Mouse (Mus musculus) MEL (cell line): ENCODE results near the gene Rilpl1. TPM values are rescaled to one million over a fixed set of nuclear protein-coding genes. Genes with fewer than 3 reads are reported as not detected.

ENCODE experiments used
- DNase-seq: peaks from one replicate; pipeline ENCODE4 v3.0.0; 2011; ENCODE audit warnings: low read depth, low spot score
- H3K27ac ChIP-seq: 2 replicates; pipeline ENCODE4 v1.5.1; 2012; ENCODE audit warnings: low read depth, mild to moderate bottlenecking, control low read depth, low read length, moderate library complexity; ENCODE audit not compliant: control insufficient read depth
- H3K27me3 ChIP-seq, 2 experiments: fragments of 150-350 bp in 1 of 2; sonication (generic) in 1 of 2; 2 replicates each; pipeline ENCODE4 v1.6.1; 2012; ENCODE audit warnings: low read length in 2 of 2, mild to moderate bottlenecking in 2 of 2, improper control_type of control experiment in 1 of 2, moderate library complexity in 1 of 2; ENCODE audit not compliant: insufficient read depth in 2 of 2, control insufficient read depth in 1 of 2
- H3K36me3 ChIP-seq, 2 experiments: 2 replicates each; pipeline ENCODE4 v1.6.1; 2012 to 2014; ENCODE audit warnings: low read length in 2 of 2, improper control_type of control experiment in 1 of 2, inconsistent platforms in 1 of 2, mild to moderate bottlenecking in 1 of 2; ENCODE audit not compliant: insufficient read depth in 2 of 2, control insufficient read depth in 1 of 2
- H3K4me1 ChIP-seq, 2 experiments: fragments of 150-350 bp in 1 of 2; sonication (generic) in 1 of 2; 2 replicates each; pipeline ENCODE4 v1.6.1; 2012; ENCODE audit warnings: low read length in 2 of 2, improper control_type of control experiment in 1 of 2, mild to moderate bottlenecking in 1 of 2; ENCODE audit not compliant: insufficient read depth in 2 of 2, control insufficient read depth in 1 of 2
- H3K4me3 ChIP-seq, 2 experiments: fragments of 150-350 bp in 1 of 2; sonication (generic) in 1 of 2; 2 replicates each; pipeline ENCODE4 v1.5.1; 2012; ENCODE audit warnings: low read depth in 2 of 2, low read length in 2 of 2, mild to moderate bottlenecking in 2 of 2, moderate library complexity in 2 of 2, control low read depth in 1 of 2, improper control_type of control experiment in 1 of 2; ENCODE audit not compliant: control insufficient read depth in 1 of 2, insufficient read depth in 1 of 2
- H3K79me2 ChIP-seq: 2 replicates; pipeline ENCODE4 v1.6.1; 2012; ENCODE audit warnings: mild to moderate bottlenecking, low read length, moderate library complexity; ENCODE audit not compliant: control insufficient read depth, poor library complexity, insufficient read depth
- H3K9ac ChIP-seq: 2 replicates; pipeline ENCODE4 v1.6.1; 2012; ENCODE audit warnings: low read depth, mild to moderate bottlenecking, control low read depth, low read length, moderate library complexity; ENCODE audit not compliant: control insufficient read depth, poor library complexity, severe bottlenecking
- H3K9me3 ChIP-seq: fragments of 150-350 bp; sonication (generic); replicated peaks from 2 replicates; pipeline ENCODE4 v1.6.1; 2012; ENCODE audit warnings: mild to moderate bottlenecking, low read length, improper control_type of control experiment, moderate library complexity; ENCODE audit not compliant: insufficient read depth
- BHLHE40 ChIP-seq: IDR thresholded peaks from 2 replicates; pipeline ENCODE4 v1.6.1; 2012; ENCODE audit warnings: low read depth, mild to moderate bottlenecking, inconsistent platforms, low read length, improper control_type of control experiment, borderline replicate concordance
- CTCF ChIP-seq, 3 experiments: IDR thresholded peaks in 2 of 3; conservative IDR thresholded peaks in 1 of 3; 2 replicates each; pipeline ENCODE4 v1.5.1; 2011 to 2012; ENCODE audit warnings: low read length in 3 of 3, low read depth in 2 of 3, mild to moderate bottlenecking in 2 of 3, improper control_type of control experiment in 1 of 3, inconsistent platforms in 1 of 3, mixed read lengths in 1 of 3, moderate library complexity in 1 of 3; ENCODE audit not compliant: control insufficient read depth in 1 of 3, insufficient read depth in 1 of 3, poor library complexity in 1 of 3, severe bottlenecking in 1 of 3
- EP300 ChIP-seq, 2 experiments: IDR thresholded peaks; 2 replicates each; pipeline ENCODE4 v1.6.1; 2011; ENCODE audit warnings: improper control_type of control experiment in 2 of 2, low read length in 2 of 2, low read depth in 1 of 2, mild to moderate bottlenecking in 1 of 2
- ETS1 ChIP-seq: IDR thresholded peaks from 2 replicates; pipeline ENCODE4 v1.6.1; 2012; ENCODE audit warnings: low read depth, mild to moderate bottlenecking, inconsistent platforms, low read length, improper control_type of control experiment, moderate library complexity
- HCFC1 ChIP-seq: IDR thresholded peaks from 2 replicates; pipeline ENCODE4 v1.6.1; 2012; ENCODE audit warnings: low read depth, mild to moderate bottlenecking, inconsistent platforms, low read length, improper control_type of control experiment, moderate library complexity
- JUND ChIP-seq: IDR thresholded peaks from 2 replicates; pipeline ENCODE4 v1.6.1; 2011; ENCODE audit warnings: low read depth, mild to moderate bottlenecking, improper control_type of control experiment, low read length
- KAT2A ChIP-seq: conservative IDR thresholded peaks from 2 replicates; pipeline ENCODE4 v1.6.1; 2012; ENCODE audit warnings: low read depth, low read length, improper control_type of control experiment, inconsistent platforms
- MAZ ChIP-seq: IDR thresholded peaks from 2 replicates; pipeline ENCODE4 v1.6.1; 2012; ENCODE audit warnings: low read depth, mild to moderate bottlenecking, inconsistent platforms, low read length, improper control_type of control experiment
- MEF2A ChIP-seq: IDR thresholded peaks from 2 replicates; pipeline ENCODE4 v1.6.1; 2014; ENCODE audit warnings: low read depth, mild to moderate bottlenecking, inconsistent platforms, low read length, improper control_type of control experiment; ENCODE audit not compliant: poor library complexity, insufficient replicate concordance, severe bottlenecking; ENCODE audit errors: extremely low read depth
- MXI1 ChIP-seq: IDR thresholded peaks from 2 replicates; pipeline ENCODE4 v1.6.1; 2011; ENCODE audit warnings: mild to moderate bottlenecking, low read depth, low read length, improper control_type of control experiment
- NRF1 ChIP-seq: IDR thresholded peaks from 2 replicates; pipeline ENCODE4 v1.6.1; 2014; ENCODE audit warnings: low read depth, mild to moderate bottlenecking, inconsistent platforms, low read length, improper control_type of control experiment, moderate library complexity; ENCODE audit not compliant: poor library complexity, insufficient read depth, severe bottlenecking
- POLR2A ChIP-seq, 2 experiments: IDR thresholded peaks; 2 replicates each; pipeline ENCODE4 v1.6.1; 2011 to 2012; ENCODE audit warnings: low read length in 2 of 2, mild to moderate bottlenecking in 2 of 2, control low read depth in 1 of 2, improper control_type of control experiment in 1 of 2, low read depth in 1 of 2, moderate library complexity in 1 of 2; ENCODE audit not compliant: control insufficient read depth in 1 of 2, insufficient read depth in 1 of 2, poor library complexity in 1 of 2
- RAD21 ChIP-seq: IDR thresholded peaks from 2 replicates; pipeline ENCODE4 v1.6.1; 2011; ENCODE audit warnings: mild to moderate bottlenecking, low read depth, low read length, improper control_type of control experiment
- RCOR1 ChIP-seq: IDR thresholded peaks from 2 replicates; pipeline ENCODE4 v1.6.1; 2012; ENCODE audit warnings: low read depth, mild to moderate bottlenecking, inconsistent platforms, low read length, improper control_type of control experiment
- SIN3A ChIP-seq: IDR thresholded peaks from 2 replicates; pipeline ENCODE4 v1.6.1; 2012; ENCODE audit warnings: low read length, improper control_type of control experiment, inconsistent platforms
- SMC3 ChIP-seq: IDR thresholded peaks from 2 replicates; pipeline ENCODE4 v1.6.1; 2011; ENCODE audit warnings: low read depth, low read length, improper control_type of control experiment
- TCF12 ChIP-seq: IDR thresholded peaks from 2 replicates; pipeline ENCODE4 v1.6.1; 2014; ENCODE audit warnings: low read depth, mild to moderate bottlenecking, inconsistent platforms, low read length, improper control_type of control experiment, moderate library complexity
- USF1 ChIP-seq: IDR thresholded peaks from 2 replicates; pipeline ENCODE4 v1.6.1; 2014; ENCODE audit warnings: low read depth, mild to moderate bottlenecking, inconsistent platforms, low read length, improper control_type of control experiment, moderate library complexity
- USF2 ChIP-seq, 2 experiments: IDR thresholded peaks; 2 replicates each; pipeline ENCODE4 v1.6.1; 2011 to 2012; ENCODE audit warnings: improper control_type of control experiment in 2 of 2, low read length in 2 of 2, borderline replicate concordance in 1 of 2, inconsistent platforms in 1 of 2, low read depth in 1 of 2, mild to moderate bottlenecking in 1 of 2; ENCODE audit not compliant: insufficient read depth in 1 of 2
- ZKSCAN1 ChIP-seq: IDR thresholded peaks from 2 replicates; pipeline ENCODE4 v1.6.1; 2012; ENCODE audit warnings: low read depth, mild to moderate bottlenecking, inconsistent platforms, low read length, improper control_type of control experiment, moderate library complexity
- ZMIZ1 ChIP-seq: IDR thresholded peaks from 2 replicates; pipeline ENCODE4 v1.6.1; 2012; ENCODE audit warnings: low read depth, mild to moderate bottlenecking, inconsistent platforms, low read length, improper control_type of control experiment, moderate library complexity
- polyA plus RNA-seq, 2 experiments: library from polyadenylated mRNA; stranded (reverse) in 1 of 2; unstranded in 1 of 2; fragments of >175 nt in 1 of 2; fragments of >200 nt in 1 of 2; gene quantifications; 2 replicates each; pipeline versions ENCODE4 v1.2.1 to v1.2.4; 2012; ENCODE audit warnings: low replicate concordance in 2 of 2, low read depth in 1 of 2; ENCODE audit not compliant: insufficient read length in 2 of 2, insufficient read depth in 1 of 2, missing spikeins in 1 of 2
- total RNA-seq: library from RNA; depleted of rRNA; stranded (reverse); fragments of 300-350 nt; gene quantifications from 2 replicates; pipeline ENCODE4 v1.2.3, GENCODE M21; 2012

Rilpl1 gene
- total and polyA plus RNA-seq, 3 experiments: 5.7 to 8.6 TPM; not detected in 1

- Histone ChIP-seq H3K79me2 (peaks cover 2% of the 10 kb centered on the region; the same call in 1 of the 2 replicates), H3K9ac (no peak overlapping the region), H3K36me3 (peaks cover 0 to 3% of the 10 kb centered on the region in 2 experiments; a peak in 2 of 4 replicates), H3K4me1 (peaks cover 5 to 9% of the 10 kb centered on the region in 2 experiments), H3K4me3 (no peak overlapping the region), H3K27ac (no peak overlapping the region), H3K27me3 (no peaks in the 10 kb centered on the region), H3K9me3 (no peaks in the 10 kb centered on the region)
- no peak for DNase-seq
- TF ChIP-seq USF1: no peak
Measured at GRCm38 (mm10) chr5:124529697-124530096, 1.5 kb downstream of the Rilpl1 start.

GRCm38 (mm10) chr5:124529191-124529651 is 2.0 kb downstream of the Rilpl1 start:
- Histone ChIP-seq H3K36me3 (no peaks in the 10 kb centered on the region), H3K4me1 (peaks cover 2 to 6% of the 10 kb centered on the region in 2 experiments; a peak in 3 of 4 replicates)
- TF ChIP-seq NRF1 (no peak), MXI1 (no peak), SMC3 (no peak), TCF12 (no peak), MEF2A (no peak), RCOR1 (no peak), MAZ (no peak)
- TF ChIP-seq, all 39 proteins: peak for 0
- Histone ChIP-seq H3K27ac (no peak overlapping the region), H3K79me2 (peaks cover 2% of the 10 kb centered on the region; the same call in 1 of the 2 replicates), H3K9ac (no peak overlapping the region), H3K27me3 (no peaks in the 10 kb centered on the region), H3K4me3 (no peak overlapping the region), H3K9me3 (no peaks in the 10 kb centered on the region)
- no peak for DNase-seq

- Histone ChIP-seq H3K27ac (no peak overlapping the region), H3K9ac (no peak overlapping the region), H3K79me2 (peaks cover 2% of the 10 kb centered on the region; the same call in 1 of the 2 replicates), H3K4me3 (no peak overlapping the region), H3K27me3 (no peaks in the 10 kb centered on the region), H3K4me1 (peaks cover 2 to 6% of the 10 kb centered on the region in 2 experiments; a peak in 3 of 4 replicates), H3K9me3 (no peaks in the 10 kb centered on the region), H3K36me3 (no peaks in the 10 kb centered on the region)
- TF ChIP-seq JUND (no peak), TCF12 (no peak), BHLHE40 (no peak), MAZ (no peak), RAD21 (no peak), USF1 (no peak), USF2 (IDR thresholded peaks at IDR 0.05; ENCODE audit: borderline replicate concordance in 1 of 2, insufficient read depth in 1 of 2, low read depth in 1 of 2, low read length in 2 of 2) (no peak), SIN3A (no peak), ZMIZ1 (no peak), POLR2A (IDR thresholded peaks at IDR 0.05; ENCODE audit: control insufficient read depth in 1 of 2, insufficient read depth in 1 of 2, low read depth in 1 of 2, low read length in 2 of 2, poor library complexity in 1 of 2) (no peak), EP300 (IDR thresholded peaks at IDR 0.05; ENCODE audit: low read depth in 1 of 2, low read length in 2 of 2) (no peak), ZKSCAN1 (no peak), HCFC1 (no peak), CTCF (IDR thresholded peaks at IDR 0.05 in 2 of 3, conservative IDR thresholded peaks at IDR 0.05 in 1 of 3; ENCODE audit: control insufficient read depth in 1 of 3, insufficient read depth in 1 of 3, low read depth in 2 of 3, low read length in 3 of 3, poor library complexity in 1 of 3, severe bottlenecking in 1 of 3) (no peak), KAT2A (no peak), ETS1 (no peak)
- DNase-seq: no peak
Measured at GRCm38 (mm10) chr5:124528791-124529190, 2.4 kb downstream of the Rilpl1 start.
